Mouse (Mus musculus) v-Abl transformed pro-B cells (cell line): ENCODE results near the gene Prlr.

Source experiments
- in situ Hi-C, 2 experiments: fragments of 400-800 bp; cut with MboI; formaldehyde crosslinking; loops; one replicate each; pipeline ENCODE4 v1.15.1; 2025; ENCODE audit not compliant: unreplicated experiment in 2 of 2

The Prlr gene

GRCm38 (mm10) chr15:10228636-10229035 lies 51.6 kb downstream of the Prlr start:
- in situ Hi-C loops: no loop called here

GRCm38 (mm10) chr15:10235977-10236376 lies 58.9 kb downstream of the Prlr start:
- in situ Hi-C loops: no loop called here

GRCm38 (mm10) chr15:10236812-10237211 lies 59.8 kb downstream of the Prlr start:
- in situ Hi-C loops: no loop called here

- in situ Hi-C loops: no loop called here
Measured at GRCm38 (mm10) chr15:10238454-10238853, 61.4 kb downstream of the Prlr start.

- in situ Hi-C loops: no loop called here
Measured at GRCm38 (mm10) chr15:10240228-10240795, 63.3 kb downstream of the Prlr start.

- in situ Hi-C loops: no loop called here
Measured at GRCm38 (mm10) chr15:10242250-10242649, 65.2 kb downstream of the Prlr start.

- in situ Hi-C loops: no loop called here
Measured at GRCm38 (mm10) chr15:10249285-10249684, 72.2 kb downstream of the Prlr start.

- in situ Hi-C loops: no loop called here
Measured at GRCm38 (mm10) chr15:10250784-10251183, 73.7 kb downstream of the Prlr start.

- in situ Hi-C loops: no loop called here
Measured at GRCm38 (mm10) chr15:10252526-10252925, 75.5 kb downstream of the Prlr start.

GRCm38 (mm10) chr15:10262219-10262618 lies 85.2 kb downstream of the Prlr start:
- in situ Hi-C loops: no loop called here

- in situ Hi-C loops: no loop called here
Measured at GRCm38 (mm10) chr15:10262641-10263040, 85.6 kb downstream of the Prlr start.

- in situ Hi-C loops: no loop called here
Measured at GRCm38 (mm10) chr15:10263420-10263819, 86.4 kb downstream of the Prlr start.

GRCm38 (mm10) chr15:10264885-10265284 lies 87.8 kb downstream of the Prlr start:
- in situ Hi-C loops: no loop called here

GRCm38 (mm10) chr15:10267251-10267650 lies 90.2 kb downstream of the Prlr start:
- in situ Hi-C loops: no loop called here

GRCm38 (mm10) chr15:10276386-10276785 lies 99.3 kb downstream of the Prlr start:
- in situ Hi-C loops: no loop called here

GRCm38 (mm10) chr15:10277461-10277860 lies 100.4 kb downstream of the Prlr start:
- in situ Hi-C loops: no loop called here

GRCm38 (mm10) chr15:10281546-10281945 lies 104.5 kb downstream of the Prlr start:
- in situ Hi-C loops: no loop called here

GRCm38 (mm10) chr15:10283661-10284060 lies 106.6 kb downstream of the Prlr start:
- in situ Hi-C loops: no loop called here

- in situ Hi-C loops: no loop called here
Measured at GRCm38 (mm10) chr15:10296570-10296969, 119.5 kb downstream of the Prlr start.

- in situ Hi-C loops: no loop called here
Measured at GRCm38 (mm10) chr15:10298058-10298457, 121.0 kb downstream of the Prlr start.

- in situ Hi-C loops: no loop called here
Measured at GRCm38 (mm10) chr15:10299467-10299866, 122.4 kb downstream of the Prlr start.

- in situ Hi-C loops: no loop called here
Measured at GRCm38 (mm10) chr15:10306461-10306860, 129.4 kb downstream of the Prlr start.

- in situ Hi-C loops: loop anchor here (5.0 to 10.0 kb wide), 7 partner anchors 237 to 1187 kb away; partner anchors contain the start of gene Spef2 (in 2 of the 2)
Measured at GRCm38 (mm10) chr15:10311826-10312225, 134.8 kb downstream of the Prlr start.
